In genomic region chr19:56321303-56321920, GRCm38 (mm10) we compare ENCODE assay signal across 22 mouse cellular contexts. TPM values are rescaled to one million over a fixed set of nuclear protein-coding genes. Genes with fewer than 3 reads are reported as not detected.
A peak's percentile ranks its signal among the peaks of the same experiment; 100 is the strongest.
DNase-seq lines count a peak whose midpoint lies in the region; ATAC-seq and TF ChIP-seq lines count a peak whose summit lies in the region.
"Had no signal": no experiment of that assay in that cellular context is flagged by ENCODE, and none has a peak within 500 bp of the region (broad histone marks: within the 10 kb centered on the region; RNA-seq: fewer than 3 reads in every experiment).

No protein-coding gene starts in this region.

- H3K9ac ChIP-seq in hindbrain, embryonic 16.5 days (ENCODE audit: low read depth, low read length): no peak overlapping the region
- no peak overlapping the region for H3K9ac ChIP-seq in midbrain, embryonic 15.5 days
- no peak overlapping the region for H3K9ac ChIP-seq in midbrain, postnatal 0 days (replicated peaks; ENCODE audit: low read length, poor library complexity, severe bottlenecking)
- H3K9ac ChIP-seq: embryonic facial prominence, embryonic 15.5 days; forebrain, embryonic 12.5 days; heart, embryonic 15.5 days; liver, embryonic 14.5 days had no signal

- peak overlapping the region; percentile 79 for H3K27ac ChIP-seq in hindbrain, embryonic 10.5 days
- H3K27ac ChIP-seq in hindbrain, embryonic 16.5 days (ENCODE audit: low read depth, low read length): no peak overlapping the region
- 0 out of 2 replicates have a peak overlapping the region, but pooled peaks have one; percentile 24 for H3K27ac ChIP-seq in midbrain, embryonic 15.5 days
- H3K27ac ChIP-seq in midbrain, postnatal 0 days (ENCODE audit: low read depth, low read length): no peak overlapping the region
- H3K27ac ChIP-seq: embryonic facial prominence, embryonic 15.5 days; forebrain, embryonic 12.5 days; gastrocnemius, adult 2 months; heart, embryonic 15.5 days; liver, embryonic 14.5 days had no signal

- no peak overlapping the region for H3K4me3 ChIP-seq in hindbrain, embryonic 10.5 days
- H3K4me3 ChIP-seq in hindbrain, embryonic 16.5 days (ENCODE audit: low read length): no peak overlapping the region
- no peak overlapping the region for H3K4me3 ChIP-seq in midbrain, embryonic 15.5 days
- H3K4me3 ChIP-seq in midbrain, postnatal 0 days (ENCODE audit: low read depth, low read length): no peak overlapping the region
- H3K4me3 ChIP-seq: embryonic facial prominence, embryonic 15.5 days; forebrain, embryonic 12.5 days; gastrocnemius, adult 2 months; heart, embryonic 15.5 days had no signal

- ATAC-seq in hindbrain, embryonic 16.5 days: no peak
- no peak for ATAC-seq in midbrain, embryonic 15.5 days (replicated peaks)
- no peak for ATAC-seq in midbrain, postnatal 0 days (ENCODE audit: low FRiP score)
- no peak for ATAC-seq in inflammation-experienced regulatory T-cells, adult 6 months
- ATAC-seq: intestine, postnatal 0 days had no signal

- peaks cover 42% of the 10 kb centered on the region for H3K4me1 ChIP-seq in hindbrain, embryonic 10.5 days (replicated peaks)
- H3K4me1 ChIP-seq in hindbrain, embryonic 16.5 days (ENCODE audit: control insufficient read depth, insufficient read depth, low read depth, low read length): peaks cover 17% of the 10 kb centered on the region
- H3K4me1 ChIP-seq in midbrain, embryonic 15.5 days: peaks cover 27% of the 10 kb centered on the region
- H3K4me1 ChIP-seq in midbrain, postnatal 0 days (ENCODE audit: insufficient read depth, low read length): peaks cover 7% of the 10 kb centered on the region; the same call in 1 of the 2 replicates

- DNase-seq in hindbrain, embryonic 10.5 days (ENCODE audit: low spot score): peak; percentile 15
- DNase-seq in midbrain, postnatal 0 days (ENCODE audit: low spot score): no peak
- peak; percentile 37 for DNase-seq in kidney, postnatal 10 days
- DNase-seq in yolk sac, embryonic 10.5 days (ENCODE audit: low spot score): no peak
- no peak for DNase-seq in frontal cortex, postnatal 36 days (ENCODE audit: low spot score in 2 of 2)
- DNase-seq: adrenal gland, postnatal 14 days; cerebellum, postnatal 25 days; gastrocnemius, adult 2 months; heart, adult 18-20 months; spleen, adult 18-20 months; thymus, postnatal 36 days had no signal

- peaks cover 52% of the 10 kb centered on the region for H3K27me3 ChIP-seq in hindbrain, embryonic 10.5 days (ENCODE audit: insufficient read depth, poor library complexity, severe bottlenecking)
- H3K27me3 ChIP-seq in hindbrain, embryonic 16.5 days (replicated peaks; ENCODE audit: control insufficient read depth, insufficient read depth, low read length): no peaks in the 10 kb centered on the region
- H3K27me3 ChIP-seq in midbrain, embryonic 15.5 days (replicated peaks): no peaks in the 10 kb centered on the region
- H3K27me3 ChIP-seq in midbrain, postnatal 0 days (ENCODE audit: insufficient read depth, low read length): no peaks in the 10 kb centered on the region
- H3K27me3 ChIP-seq: embryonic facial prominence, embryonic 15.5 days; heart, embryonic 15.5 days had no signal

- H3K9me3 ChIP-seq in hindbrain, embryonic 10.5 days: no peaks in the 10 kb centered on the region
- no peaks in the 10 kb centered on the region for H3K9me3 ChIP-seq in hindbrain, embryonic 16.5 days (ENCODE audit: control insufficient read depth, low read length)
- no peaks in the 10 kb centered on the region for H3K9me3 ChIP-seq in midbrain, embryonic 15.5 days
- H3K9me3 ChIP-seq in midbrain, postnatal 0 days (ENCODE audit: low read length): no peaks in the 10 kb centered on the region
- H3K9me3 ChIP-seq: embryonic facial prominence, embryonic 15.5 days; forebrain, embryonic 12.5 days; heart, embryonic 15.5 days had no signal

- no peak overlapping the region for H3K4me2 ChIP-seq in hindbrain, embryonic 16.5 days (ENCODE audit: low read length)
- no peak overlapping the region for H3K4me2 ChIP-seq in midbrain, embryonic 15.5 days
- no peak overlapping the region for H3K4me2 ChIP-seq in midbrain, postnatal 0 days (ENCODE audit: low read depth, low read length, poor library complexity, severe bottlenecking)
- H3K4me2 ChIP-seq: embryonic facial prominence, embryonic 15.5 days; forebrain, embryonic 12.5 days had no signal

- H3K36me3 ChIP-seq in hindbrain, embryonic 10.5 days: no peaks in the 10 kb centered on the region
- H3K36me3 ChIP-seq in hindbrain, embryonic 16.5 days (ENCODE audit: control insufficient read depth, insufficient read depth, low read length): no peaks in the 10 kb centered on the region
- no peaks in the 10 kb centered on the region for H3K36me3 ChIP-seq in midbrain, embryonic 15.5 days (replicated peaks)
- H3K36me3 ChIP-seq in midbrain, postnatal 0 days (ENCODE audit: insufficient read depth, low read length): no peaks in the 10 kb centered on the region
- H3K36me3 ChIP-seq: embryonic facial prominence, embryonic 15.5 days; forebrain, embryonic 12.5 days had no signal

- no peak for TF ChIP-seq CTCF in midbrain, postnatal 0 days (IDR thresholded peaks at IDR 0.05)

- 81% methylated on average over 12 of the region's 12 CpGs for WGBS in hindbrain, embryonic 10.5 days
- 66% methylated on average over 12 of the region's 12 CpGs for WGBS in hindbrain, embryonic 16.5 days
- 75% methylated on average over 12 of the region's 12 CpGs for WGBS in midbrain, embryonic 15.5 days
- WGBS in midbrain, postnatal 0 days: 78% methylated on average over 12 of the region's 12 CpGs

RNA-seq across cellular contexts. Expression of gene Habp2, which starts 34.5 kb away (rescaled TPM):
- 0.09 TPM in 1 of 2 replicates, not detected in the other for polyA plus RNA-seq in hindbrain, embryonic 10.5 days (2016; fragmentation: Nextera tagmentation; extraction: Ambion mirVana)
- 0.07 TPM in 1 of 2 replicates, not detected in the other for polyA plus RNA-seq in hindbrain, embryonic 16.5 days (2015; fragmentation: Nextera tagmentation; extraction: Ambion mirVana)
- 0.10 and 0.20 TPM in 2 replicates for polyA plus RNA-seq in midbrain, embryonic 15.5 days (2015; fragmentation: Nextera tagmentation; extraction: Ambion mirVana)
- not detected in 2 replicates for total RNA-seq in midbrain, postnatal 0 days (2014; rRNA removed)
- polyA plus RNA-seq in midbrain, postnatal 0 days (2015; fragmentation: Nextera tagmentation; extraction: Ambion mirVana): 0.06 and 0.12 TPM in 2 replicates
- under 1 TPM in 1 of 3 experiments, not detected in 2; 0.26 TPM for polyA plus RNA-seq in inflammation-experienced regulatory T-cells, adult 6 months (2017; shearing (Covaris generic))
- total RNA-seq: gastrocnemius, adult 2 months; heart, adult 18-20 months; layer of hippocampus, postnatal 14 days; left cerebral cortex, postnatal 36 days had no signal
- polyA plus RNA-seq: forebrain, embryonic 12.5 days; hindbrain, embryonic 11.5 days had no signal

Comparison
In these comparisons a context has a peak if more than half of its experiments do, and no peak if none do; other contexts are left out.
1. H3K27ac ChIP-seq: peak in hindbrain, embryonic 10.5 days (single experiment) and midbrain, embryonic 15.5 days (single experiment); none in hindbrain, embryonic 16.5 days (single experiment) and midbrain, postnatal 0 days (single experiment).
2. DNase-seq: peak in hindbrain, embryonic 10.5 days (single experiment) and kidney, postnatal 10 days (single experiment); none in midbrain, postnatal 0 days (single experiment), yolk sac, embryonic 10.5 days (single experiment) and frontal cortex, postnatal 36 days (0 of 2).